Mouse (Mus musculus): ENCODE results near the gene Casz1. TPM values are rescaled to one million over a fixed set of nuclear protein-coding genes. Genes with fewer than 3 reads are reported as not detected.
A peak's percentile ranks its signal among the peaks of the same experiment; 100 is the strongest.

Casz1 gene
- 21.0 and 29.8 TPM in 2 replicates for polyA plus RNA-seq (2012; rRNA removed)

DNA sequence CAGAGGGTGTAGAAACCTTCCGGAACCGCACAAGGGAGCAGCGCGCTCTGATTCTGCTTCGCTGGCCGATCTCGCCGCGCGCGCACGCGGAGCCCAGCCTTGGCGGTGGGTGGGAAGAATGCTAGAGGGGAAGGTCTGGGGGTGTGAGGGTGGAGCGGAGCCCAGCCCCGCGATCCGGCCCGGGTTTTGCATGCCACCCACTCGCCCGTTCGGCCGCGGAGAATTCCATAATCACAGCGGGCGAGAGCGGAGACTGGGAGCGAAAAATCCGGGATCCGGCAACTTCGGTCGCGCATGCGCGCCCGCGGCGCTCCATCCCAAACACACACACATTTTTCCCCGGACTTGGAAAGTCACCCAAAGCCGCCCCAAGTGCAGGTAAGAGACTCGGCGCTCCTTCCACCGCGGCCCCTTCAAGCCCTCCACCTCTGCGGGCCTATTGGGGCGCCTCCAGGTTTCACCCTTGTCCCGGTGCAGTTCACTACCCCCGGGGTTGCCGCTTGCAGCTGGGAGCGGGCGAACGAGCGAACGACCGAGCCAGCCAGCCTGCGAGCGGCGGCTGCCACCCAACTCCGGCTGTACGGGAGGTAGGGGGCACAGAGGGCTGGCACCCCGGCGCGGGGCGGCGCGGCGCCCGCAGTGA lies at the start of gene Casz1:
Gene Casz1, plus strand, starts transcription at position 293 of the 643 bp plus-strand sequence.
- peak; percentile 86 for DNase-seq (ENCODE audit: low spot score)

DNA sequence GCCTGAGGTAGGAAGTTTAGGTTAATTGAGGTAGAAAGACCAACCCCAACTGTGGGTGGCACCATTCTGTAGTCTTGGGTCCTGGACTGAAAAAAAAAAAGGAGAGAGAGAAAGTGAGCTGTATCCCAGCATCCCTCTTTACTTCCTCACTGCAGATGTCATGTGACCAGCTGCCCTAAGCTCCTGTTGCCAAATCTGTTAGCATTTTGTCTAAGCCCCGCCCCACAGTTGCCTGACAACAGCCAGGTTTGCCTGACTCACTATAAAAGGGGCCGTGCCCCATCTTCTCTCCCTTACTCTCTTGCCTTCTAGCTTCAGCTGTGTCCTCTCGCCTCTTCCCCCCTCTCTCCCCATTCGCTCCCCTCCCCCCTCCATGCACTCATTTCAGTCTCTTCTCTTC lies 45.4 kb upstream of the Casz1 start:
- DNase-seq (ENCODE audit: low spot score): no peak

DNA sequence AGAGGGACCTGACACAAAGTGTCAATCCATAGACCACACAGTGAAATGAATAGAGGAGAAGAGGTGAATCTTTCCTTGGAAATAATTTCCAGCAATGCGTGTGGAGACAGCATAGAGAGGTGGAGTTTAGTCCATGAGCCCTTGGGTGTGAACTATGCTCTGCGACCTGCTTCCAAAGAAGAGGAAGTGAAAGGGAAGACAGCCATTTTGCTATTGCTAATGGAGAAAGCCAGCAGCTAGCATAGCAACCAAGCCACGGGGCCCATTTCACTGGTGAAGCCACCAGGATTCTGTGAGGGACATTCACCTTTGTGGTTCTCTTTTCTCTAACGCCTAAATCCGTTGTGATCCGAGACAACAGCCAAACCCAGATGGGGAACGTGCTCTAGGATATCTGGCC lies 44.1 kb upstream of the Casz1 start:
- no peak for DNase-seq (ENCODE audit: low spot score)

DNA sequence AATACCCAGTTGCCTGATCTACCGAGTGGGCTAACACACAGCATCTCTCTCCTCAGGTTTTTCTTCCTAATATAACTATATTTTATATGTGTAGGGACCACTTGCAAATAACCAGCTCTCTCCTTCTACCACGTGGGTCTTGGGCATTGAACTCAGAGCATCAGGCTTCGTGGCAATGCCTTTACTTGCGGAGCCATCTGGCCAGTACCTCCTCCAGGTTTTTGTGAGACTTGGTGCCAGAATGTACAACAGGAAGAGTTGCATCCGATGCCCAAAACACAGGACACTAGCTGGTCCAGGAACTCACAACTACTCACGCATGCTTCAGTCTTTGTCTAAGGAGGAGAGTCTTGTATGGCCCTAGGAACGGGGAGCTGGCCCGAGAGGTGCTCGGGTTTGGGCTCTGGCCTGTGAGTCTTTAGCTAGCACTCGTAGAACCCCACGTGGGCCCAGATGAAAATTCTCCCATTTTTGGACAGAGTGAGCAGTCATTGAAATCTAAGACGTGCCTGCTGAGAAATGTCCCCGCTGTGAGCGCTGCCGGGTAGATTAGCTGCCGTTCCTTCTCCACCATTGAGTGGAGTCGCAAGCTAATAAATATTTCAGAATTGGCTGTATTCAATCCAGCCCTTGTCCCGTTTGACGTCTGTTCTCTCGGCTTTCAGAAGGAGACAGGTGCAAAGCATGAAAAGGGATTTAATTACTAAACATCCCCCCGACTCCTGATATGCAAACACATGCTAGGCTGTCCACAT lies 38.0 kb upstream of the Casz1 start:
- DNase-seq (ENCODE audit: low spot score): no peak

DNA sequence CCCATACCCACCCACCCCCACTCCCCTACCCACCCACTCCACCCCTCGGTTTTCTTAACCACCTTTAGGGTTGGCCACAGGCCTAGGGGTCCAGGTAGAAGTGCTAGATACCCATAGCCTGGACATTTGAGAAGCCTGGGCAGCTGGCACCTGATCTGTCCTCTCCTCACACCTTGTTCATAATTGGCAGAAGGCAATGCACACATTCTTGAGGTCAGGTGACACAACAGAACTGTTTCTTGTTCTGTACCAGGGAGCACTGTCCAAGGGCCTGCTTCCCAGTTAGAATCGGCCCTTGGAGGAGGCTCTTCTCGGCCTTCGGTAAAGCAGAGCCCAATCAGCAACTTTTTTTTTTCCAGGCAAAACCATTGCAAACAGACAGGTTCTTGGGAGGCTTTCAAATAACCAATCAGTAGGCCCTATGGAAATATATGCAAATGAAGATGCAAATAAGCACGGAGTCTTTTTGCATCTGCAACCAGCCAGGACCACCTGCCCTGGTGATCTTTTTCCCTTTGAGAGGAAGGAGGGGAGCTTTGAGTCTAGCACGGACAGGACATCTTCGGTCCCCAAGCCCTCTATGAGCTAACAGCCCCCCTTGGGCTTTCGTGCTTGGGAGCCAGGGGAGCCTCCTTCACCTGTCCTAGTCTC lies 36.4 kb upstream of the Casz1 start:
- DNase-seq (ENCODE audit: low spot score): no peak

DNA sequence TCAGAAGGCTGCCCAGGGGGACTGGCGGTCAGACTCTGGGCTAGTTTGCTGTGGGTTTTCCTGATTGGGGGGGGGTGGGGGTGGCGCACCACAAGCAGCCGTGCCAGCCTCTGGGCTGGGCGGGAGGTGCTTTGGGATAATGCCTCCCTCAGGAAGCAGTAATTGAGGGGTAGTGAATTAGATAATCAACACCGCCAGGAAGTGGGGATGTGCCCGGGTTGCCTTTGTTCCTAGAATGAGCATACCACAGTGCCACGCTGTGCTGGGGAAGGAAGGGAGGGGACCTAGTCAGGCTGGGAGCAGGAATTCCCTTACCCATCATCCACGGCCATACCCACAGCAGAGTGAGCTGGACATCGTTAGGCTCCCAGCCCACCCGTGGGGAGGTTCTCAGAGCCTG lies 35.6 kb upstream of the Casz1 start:
- no peak for DNase-seq (ENCODE audit: low spot score)

DNA sequence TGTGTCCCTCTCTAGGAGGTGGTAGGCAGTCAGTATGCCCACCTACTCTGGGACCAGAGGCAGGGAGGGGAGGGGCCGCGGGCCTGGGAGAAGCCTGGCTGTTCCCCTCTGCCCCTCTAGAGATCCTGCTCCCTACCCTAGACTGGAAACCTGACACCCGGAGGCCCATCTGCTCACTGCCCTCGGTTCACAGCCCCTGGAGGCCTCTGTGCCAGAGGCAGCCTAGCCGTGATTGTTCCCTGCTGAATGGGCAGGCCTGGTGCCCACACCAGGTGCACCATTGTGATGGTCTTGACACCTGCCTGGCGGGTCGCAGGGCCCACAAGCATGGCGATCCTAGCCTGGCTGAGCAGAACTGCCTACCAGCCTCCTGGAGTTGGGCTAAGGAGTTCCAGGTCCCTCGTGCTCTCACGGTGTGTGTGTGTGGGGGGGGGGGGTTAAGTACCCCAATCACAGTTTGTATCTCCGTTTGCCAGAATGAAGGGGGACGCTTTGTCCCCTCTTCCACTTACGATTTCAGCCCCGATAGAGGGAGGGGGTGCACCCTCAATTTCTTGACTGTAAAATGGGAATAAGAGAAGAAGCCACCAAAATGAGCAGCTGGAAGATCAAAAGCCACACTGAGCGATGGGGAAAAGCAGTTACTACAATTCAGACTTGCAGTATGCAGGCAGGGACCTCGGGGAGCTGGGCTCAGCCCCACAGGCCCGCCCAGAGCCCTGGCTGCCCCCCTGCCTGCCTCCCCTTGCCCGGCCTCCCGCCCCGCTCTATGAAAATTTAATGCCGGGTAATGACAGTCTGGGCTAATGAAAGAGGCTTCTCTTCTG lies 33.4 kb upstream of the Casz1 start:
- DNase-seq (ENCODE audit: low spot score): no peak

DNA sequence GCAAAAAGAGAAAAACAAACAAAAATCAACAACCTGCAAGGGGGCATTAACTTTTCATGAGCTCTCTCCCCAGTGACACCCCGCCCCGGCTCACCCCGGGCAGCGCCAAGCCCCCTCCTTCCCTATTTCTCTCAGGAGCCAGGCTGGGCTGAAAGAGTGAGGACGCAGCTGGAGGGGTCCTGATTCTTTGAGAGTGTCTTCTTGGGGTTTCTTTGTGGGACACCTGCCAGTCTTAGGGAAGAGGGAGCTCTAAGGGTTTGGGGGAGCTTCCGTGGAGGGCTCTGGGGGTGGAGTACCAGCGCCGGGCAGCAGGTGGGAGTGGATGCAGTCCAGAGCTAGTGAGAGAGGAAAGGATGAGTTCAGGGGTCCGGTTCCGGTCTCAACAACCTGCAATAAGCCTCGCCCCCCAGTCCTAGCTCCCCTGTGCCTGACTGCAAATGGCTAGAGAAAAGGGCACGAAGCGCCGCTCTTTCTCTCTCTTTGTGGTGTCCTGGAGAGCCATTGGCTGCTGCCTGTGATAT lies 32.8 kb upstream of the Casz1 start:
- no peak for DNase-seq (ENCODE audit: low spot score)

DNA sequence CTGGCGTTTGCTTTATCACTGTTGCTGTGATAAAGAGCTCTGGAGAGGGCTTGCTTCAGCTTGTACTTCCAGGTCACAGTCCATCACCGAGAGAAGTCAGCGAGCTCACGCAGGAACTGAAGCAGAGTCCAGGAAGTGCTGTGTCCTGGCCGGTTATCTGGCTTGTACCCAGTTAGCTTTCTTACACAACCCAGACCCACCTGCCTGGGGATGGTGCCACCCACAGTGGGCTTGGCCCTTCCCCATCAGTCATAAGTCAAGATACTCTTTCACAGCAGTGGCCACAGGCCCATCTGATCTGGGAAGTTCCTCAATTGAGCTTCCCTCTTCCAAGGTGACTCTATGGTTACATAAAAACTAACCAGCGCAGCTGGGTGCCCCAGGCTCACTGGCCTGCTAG lies 31.6 kb upstream of the Casz1 start:
- no peak for DNase-seq (ENCODE audit: low spot score)

DNA sequence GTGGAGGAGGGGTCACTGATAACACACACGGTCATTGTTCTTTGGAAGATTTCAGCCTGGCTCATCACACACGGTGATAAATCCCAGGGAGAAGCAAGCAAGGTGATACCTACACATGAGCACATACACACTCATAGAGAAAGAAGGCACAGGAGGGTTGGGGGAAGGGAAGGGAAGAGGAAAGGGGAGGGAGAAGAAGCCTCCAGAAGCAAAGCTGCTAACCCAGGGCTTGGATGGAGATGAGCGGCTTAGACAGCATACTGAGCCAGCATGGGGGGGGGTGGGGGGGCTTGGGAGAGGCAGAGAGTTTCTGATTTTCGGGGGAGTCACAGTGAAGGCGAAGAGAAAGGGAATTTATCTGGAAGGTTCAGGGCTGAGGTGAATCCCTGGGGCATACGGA lies 30.2 kb upstream of the Casz1 start:
- no peak for DNase-seq (ENCODE audit: low spot score)

DNA sequence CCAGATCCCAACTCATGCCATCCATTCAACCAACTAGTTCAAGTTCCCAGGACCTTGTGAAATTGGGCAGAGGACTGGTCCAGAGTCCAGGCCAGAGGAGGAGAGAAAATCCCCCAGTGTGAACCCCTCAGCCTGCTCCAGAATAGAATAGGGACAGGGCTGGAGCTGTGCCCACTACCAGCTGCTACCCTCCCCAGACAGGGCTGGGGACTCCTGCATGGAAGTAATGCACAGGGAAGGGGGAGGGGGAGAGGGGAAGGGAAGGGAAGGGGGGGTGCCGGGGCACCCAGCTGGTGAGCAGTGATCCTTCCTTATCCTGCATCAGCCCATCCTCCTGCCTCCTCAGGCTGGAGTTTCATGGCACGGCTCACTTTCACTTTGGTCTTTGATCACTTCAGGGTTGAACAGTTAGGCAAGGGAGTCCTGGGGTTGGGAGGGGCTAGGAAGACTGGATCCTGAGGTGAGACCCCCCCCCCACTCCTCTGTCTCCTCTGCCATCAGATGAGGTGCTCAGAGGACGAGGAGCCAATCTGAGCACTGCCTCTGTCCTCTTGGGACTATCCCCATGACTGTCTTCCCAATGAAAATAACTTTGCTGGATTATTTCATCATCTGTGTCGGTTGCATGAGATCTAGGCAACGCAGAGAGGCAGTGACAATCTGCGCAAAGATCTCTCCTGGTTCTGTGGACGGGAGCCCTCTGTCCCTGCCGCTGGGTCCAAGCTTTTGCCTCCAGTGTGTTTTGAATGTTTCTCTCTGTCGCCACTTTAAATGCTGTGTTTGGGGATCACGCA lies 28.6 kb upstream of the Casz1 start:
- DNase-seq (ENCODE audit: low spot score): no peak

DNA sequence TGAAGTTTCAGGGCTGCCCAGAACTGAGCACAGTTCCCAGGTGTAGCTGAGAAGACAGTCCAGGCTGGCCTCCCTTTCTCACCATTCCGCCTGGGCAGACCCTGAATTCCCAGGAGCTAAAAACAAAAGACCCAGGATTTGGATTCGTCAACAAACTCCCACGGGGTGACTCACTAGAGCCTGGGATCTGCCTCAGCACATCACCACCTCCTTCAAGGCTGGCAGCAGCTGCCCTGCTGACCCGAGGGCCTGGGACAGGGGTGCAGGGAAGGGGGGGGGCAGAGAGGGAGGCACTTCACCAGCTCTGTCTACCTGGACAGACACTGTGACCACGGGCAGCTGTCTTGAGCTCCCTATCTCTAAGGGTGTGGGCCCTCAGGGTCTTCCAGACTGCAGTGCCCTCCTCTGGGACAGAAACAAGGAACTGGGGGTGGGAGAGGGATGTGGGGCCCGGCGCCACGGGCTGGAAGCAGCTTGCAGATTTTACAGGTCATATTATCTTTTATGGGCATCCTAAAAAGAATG lies 24.1 kb upstream of the Casz1 start:
- DNase-seq (ENCODE audit: low spot score): no peak

DNA sequence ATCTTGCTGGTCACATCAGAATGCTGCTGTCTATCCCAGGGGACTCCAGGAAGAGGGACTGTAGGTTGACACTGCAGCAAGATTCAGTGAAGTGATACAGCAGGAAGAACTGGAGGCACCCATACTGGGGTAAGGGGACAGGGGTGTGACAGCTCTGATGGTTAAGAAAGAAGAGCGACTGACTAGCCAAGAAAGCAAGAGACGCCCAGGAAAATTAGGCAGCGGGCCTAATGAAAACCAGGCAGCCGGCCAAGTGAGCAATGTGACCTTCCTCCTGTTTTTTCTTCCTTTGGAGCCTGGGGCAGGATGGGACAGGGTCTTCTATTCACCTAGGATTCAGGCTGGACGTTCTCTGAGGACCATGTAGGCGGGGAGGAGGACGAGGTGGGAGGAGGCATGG lies 22.7 kb upstream of the Casz1 start:
- no peak for DNase-seq (ENCODE audit: low spot score)

DNA sequence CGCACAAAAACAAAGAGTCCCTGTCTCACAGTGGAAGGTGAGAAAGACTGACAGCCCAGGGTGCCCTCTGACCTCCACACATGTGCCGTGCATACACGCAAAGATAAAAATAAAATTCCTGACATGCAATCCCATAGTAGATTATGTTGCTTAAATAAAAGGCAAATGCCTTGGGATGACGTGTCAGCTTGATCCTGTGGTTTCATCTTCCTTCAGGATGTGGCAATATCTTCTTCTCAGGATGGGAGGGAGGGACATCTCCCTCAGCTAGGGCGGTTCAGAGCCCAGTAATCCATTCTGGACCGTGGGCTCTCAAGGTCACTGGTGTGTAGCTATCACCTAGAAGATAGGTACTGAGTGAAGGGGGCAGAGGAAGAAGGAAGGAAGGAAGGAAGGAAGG lies 21.3 kb upstream of the Casz1 start:
- no peak for DNase-seq (ENCODE audit: low spot score)

DNA sequence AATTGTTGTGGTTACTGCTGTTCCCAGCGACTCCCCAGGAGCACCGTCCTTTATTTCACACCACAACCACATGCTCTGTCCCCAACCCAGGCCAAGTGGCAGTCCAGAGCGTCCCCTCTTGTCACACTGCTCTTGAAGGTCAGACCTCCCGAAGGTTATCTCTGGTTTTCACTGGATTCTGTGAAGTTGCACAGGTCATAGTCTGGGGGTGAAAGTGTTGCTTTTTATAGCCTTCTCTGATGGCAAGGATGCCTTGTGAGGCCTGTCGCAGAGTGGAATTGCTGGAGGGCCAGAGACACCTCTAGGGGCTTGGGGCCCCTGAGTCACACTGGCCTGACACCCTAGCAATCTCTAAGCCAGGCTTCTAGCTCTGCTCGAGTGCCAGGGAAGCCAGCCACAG lies 20.5 kb upstream of the Casz1 start:
- DNase-seq (ENCODE audit: low spot score): no peak

DNA sequence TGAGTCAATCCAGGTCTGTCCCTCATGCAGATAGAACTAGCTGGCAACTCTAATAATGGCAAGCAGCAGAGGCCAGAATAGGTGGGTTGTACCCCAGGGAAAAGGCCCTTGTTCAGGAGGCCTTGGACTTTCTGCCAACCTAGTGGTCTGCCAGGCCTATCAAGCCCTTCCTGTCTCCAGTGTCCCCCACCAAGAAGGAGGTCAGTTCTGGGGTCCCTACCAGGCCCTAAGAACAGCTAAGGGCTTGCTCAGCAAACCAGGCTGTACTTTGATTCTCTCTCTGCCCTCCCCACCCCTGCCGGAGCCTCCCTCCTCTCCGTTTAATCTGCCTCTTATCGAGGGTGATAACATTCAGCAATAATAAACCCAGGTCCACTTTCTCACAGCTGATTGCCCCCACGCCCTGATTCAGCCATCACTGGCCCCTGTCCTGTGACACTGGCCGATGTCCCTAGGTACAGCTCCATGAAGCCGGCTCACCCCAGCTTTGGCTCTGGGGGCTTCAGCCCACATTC lies 19.1 kb upstream of the Casz1 start:
- no peak for DNase-seq (ENCODE audit: low spot score)

DNA sequence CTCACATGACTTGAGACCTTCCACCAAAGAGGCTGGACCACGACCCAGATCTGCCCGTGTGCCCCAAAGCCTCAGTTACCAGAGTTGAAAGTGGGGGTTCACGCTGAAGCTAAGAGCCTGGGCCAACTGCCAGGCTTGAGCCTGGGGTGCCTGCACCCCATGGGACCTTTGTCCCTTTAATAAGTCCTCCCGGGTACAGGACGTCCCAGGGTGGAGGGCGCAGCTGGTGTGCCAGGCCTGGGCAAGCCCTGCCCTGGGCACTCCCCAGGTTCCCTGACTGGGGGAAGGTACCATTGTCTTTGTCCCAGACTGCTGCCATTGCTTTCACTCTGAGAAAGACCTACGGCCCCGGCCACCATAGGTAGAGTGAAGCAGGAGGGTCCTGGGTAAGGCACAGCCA lies 18.2 kb upstream of the Casz1 start:
- DNase-seq (ENCODE audit: low spot score): no peak

DNA sequence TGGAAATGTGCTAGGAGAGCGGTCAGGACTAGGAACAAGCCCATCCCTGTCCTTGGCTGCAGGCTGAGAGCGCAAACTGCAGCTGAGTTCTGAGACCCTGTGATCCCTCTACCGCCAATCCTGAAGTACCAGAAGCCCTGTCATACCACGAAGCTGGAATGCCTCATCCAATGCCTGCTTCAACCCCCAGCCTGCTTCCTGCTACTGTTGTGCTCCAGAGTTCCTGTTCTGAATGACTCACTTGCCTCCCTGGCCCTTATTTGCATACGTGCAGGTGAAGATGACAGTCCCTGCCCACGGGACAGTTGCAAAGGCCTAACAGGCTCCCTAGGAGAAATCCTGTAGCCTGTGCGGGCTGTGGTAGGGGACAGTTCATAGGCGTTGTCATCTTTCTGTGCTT lies 13.3 kb upstream of the Casz1 start:
- DNase-seq (ENCODE audit: low spot score): no peak

DNA sequence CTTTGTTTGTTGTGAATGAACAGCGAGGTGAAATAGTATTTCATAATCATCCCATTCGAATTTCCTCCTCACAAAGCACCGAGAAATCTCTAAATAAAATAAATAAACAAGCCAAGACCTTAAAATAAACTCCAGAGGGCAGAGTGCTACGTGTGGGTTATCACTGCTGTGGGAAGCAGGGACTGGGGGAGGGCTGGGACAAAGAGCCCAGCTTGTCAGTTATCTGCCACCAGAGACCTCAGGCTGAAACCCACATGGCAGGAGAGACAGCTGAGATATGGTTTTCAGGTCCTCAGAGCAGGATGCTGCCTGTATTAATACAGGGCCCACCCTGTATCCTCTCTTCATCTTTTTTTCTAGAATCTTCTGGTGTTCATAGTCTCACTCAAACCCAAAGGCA lies 9.2 kb upstream of the Casz1 start:
- no peak for DNase-seq (ENCODE audit: low spot score)

DNA sequence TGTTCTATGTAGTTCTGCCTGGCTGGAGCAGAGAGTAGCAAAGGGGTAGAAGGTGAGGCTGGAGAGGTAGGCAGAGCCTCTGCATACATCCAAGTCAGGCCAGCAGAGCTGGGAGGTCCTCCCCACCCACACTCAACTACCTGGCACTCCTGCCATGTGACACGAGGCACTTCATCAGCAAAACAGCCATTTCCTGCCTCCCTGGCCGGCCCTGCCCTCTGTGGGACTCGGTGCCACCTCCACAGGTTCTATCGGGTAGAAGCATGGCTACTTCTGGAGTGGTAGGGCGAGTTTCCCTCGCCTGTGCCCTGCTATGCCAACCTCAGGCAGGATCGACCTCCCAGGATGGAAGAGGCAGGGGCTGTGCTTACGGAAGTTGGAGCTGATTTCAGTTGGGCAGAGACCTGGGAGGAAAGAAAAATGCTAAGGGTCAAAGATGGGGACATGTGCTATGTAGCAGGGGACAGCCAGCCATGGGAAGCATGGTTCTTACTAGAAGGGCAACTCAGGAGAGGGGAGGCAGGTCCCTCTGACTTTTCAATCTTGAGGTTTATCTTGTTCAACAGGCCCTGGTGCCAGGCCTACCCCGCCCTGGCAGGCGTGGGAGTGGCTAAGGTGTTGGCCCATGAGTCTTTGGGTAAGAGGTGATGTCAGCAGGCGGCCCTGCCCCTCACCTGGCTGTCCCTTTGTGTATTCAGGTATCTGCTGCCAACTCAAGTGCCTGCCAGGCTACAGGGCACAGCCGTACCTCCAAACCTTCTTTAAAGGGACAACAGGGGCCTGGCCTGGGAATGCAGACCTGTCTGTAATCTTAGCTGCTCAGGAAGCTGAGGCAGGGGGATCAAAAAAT lies 6.5 kb upstream of the Casz1 start:
- DNase-seq (ENCODE audit: low spot score): peak; percentile 49
